Mouse (Mus musculus): ENCODE measurements around the gene Hist2h4. TPM values are rescaled to one million over a fixed set of nuclear protein-coding genes. Genes with fewer than 3 reads are reported as not detected.

Gene Hist2h4
- polyA plus RNA-seq, 1 experiment from 2014 or later = 5.8 TPM

GRCm38 (mm10) chr3:96235836-96236235 is 27.3 kb downstream of the Hist2h4 start:
- WGBS = 58% methylated on average over 3 of the region's 3 CpGs
- Histone ChIP-seq H3K27ac (ENCODE audit: low read depth, low read length) (no peak overlapping the region), H3K9ac (ENCODE audit: low read depth, low read length) (no peak overlapping the region), H3K36me3 (ENCODE audit: control insufficient read depth, insufficient read depth, low read length) (no peaks in the 10 kb centered on the region), H3K4me2 (replicated peaks; ENCODE audit: low read depth, low read length) (no peak overlapping the region), H3K4me1 (replicated peaks; ENCODE audit: control insufficient read depth, insufficient read depth, low read length) (peaks cover 3% of the 10 kb centered on the region; the same call in 1 of the 2 replicates), H3K9me3 (ENCODE audit: control insufficient read depth, low read length) (no peaks in the 10 kb centered on the region), H3K4me3 (ENCODE audit: low read depth, low read length) (no peak overlapping the region), H3K27me3 (ENCODE audit: control insufficient read depth, insufficient read depth, low read length) (no peaks in the 10 kb centered on the region)
- DNase-seq (ENCODE audit: low spot score) = no peak
- ATAC-seq (ENCODE audit: low FRiP score) = no peak

DNA sequence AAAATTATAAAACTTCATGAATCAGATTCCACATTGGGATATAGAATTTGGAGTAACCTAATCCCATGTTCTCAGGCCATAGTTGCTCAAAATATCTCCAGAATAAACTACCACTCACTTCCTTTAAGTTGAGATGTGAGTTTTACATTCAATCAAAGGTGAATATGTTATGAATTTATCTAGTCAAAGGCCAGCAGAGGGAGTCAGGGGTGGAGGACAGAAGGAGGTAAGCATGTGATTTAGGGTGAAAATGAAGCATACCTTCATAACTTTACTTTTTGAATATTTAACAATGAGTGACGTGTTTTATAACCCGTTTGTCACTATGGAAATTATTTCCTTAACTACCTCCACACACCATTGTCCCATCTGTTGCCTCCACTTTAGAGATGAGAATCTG is 28.2 kb downstream of the Hist2h4 start:
- DNase-seq (ENCODE audit: low spot score) (no peak), ATAC-seq (ENCODE audit: low FRiP score) (no peak)
- H3K4me3 ChIP-seq (ENCODE audit: low read depth, low read length) = no peak overlapping the region
- H3K27me3 ChIP-seq (ENCODE audit: control insufficient read depth, insufficient read depth, low read length) = no peaks in the 10 kb centered on the region
- H3K4me1 ChIP-seq (replicated peaks; ENCODE audit: control insufficient read depth, insufficient read depth, low read length) = peaks cover 3% of the 10 kb centered on the region; the same call in 1 of the 2 replicates
- no peak overlapping the region for H3K4me2 ChIP-seq (replicated peaks; ENCODE audit: low read depth, low read length)
- WGBS = 91% methylated on average over 2 of the region's 2 CpGs
- H3K27ac ChIP-seq (ENCODE audit: low read depth, low read length) = no peak overlapping the region
- no peak overlapping the region for H3K9ac ChIP-seq (ENCODE audit: low read depth, low read length)
- H3K9me3 ChIP-seq (ENCODE audit: control insufficient read depth, low read length) = no peaks in the 10 kb centered on the region
- no peaks in the 10 kb centered on the region for H3K36me3 ChIP-seq (ENCODE audit: control insufficient read depth, insufficient read depth, low read length)

DNA sequence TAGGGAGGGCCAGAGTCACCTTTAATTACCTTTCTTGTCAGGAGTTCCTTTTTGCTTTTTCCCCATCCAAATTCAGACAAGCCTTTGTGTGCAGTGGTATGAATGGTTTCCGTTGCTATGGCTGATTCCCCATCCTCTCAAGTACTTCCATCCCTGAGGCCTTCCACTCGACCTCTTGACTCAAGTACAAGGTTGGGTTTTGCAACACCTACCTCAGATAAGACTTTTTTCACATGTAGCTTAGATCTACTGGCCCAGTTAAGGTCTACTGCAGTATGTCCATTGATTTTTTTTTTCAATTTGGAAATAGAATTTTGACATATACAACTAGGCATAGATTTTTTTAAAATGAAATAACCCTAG is 31.4 kb downstream of the Hist2h4 start:
- H3K4me1 ChIP-seq (replicated peaks; ENCODE audit: control insufficient read depth, insufficient read depth, low read length) = no peaks in the 10 kb centered on the region
- no peak overlapping the region for H3K9ac ChIP-seq (ENCODE audit: low read depth, low read length)
- no peak for DNase-seq (ENCODE audit: low spot score)
- no peak overlapping the region for H3K4me3 ChIP-seq (ENCODE audit: low read depth, low read length)
- H3K9me3 ChIP-seq (ENCODE audit: control insufficient read depth, low read length) = no peaks in the 10 kb centered on the region
- 59% methylated on average over 2 of the region's 2 CpGs for WGBS
- H3K27ac ChIP-seq (ENCODE audit: low read depth, low read length) = no peak overlapping the region
- no peaks in the 10 kb centered on the region for H3K27me3 ChIP-seq (ENCODE audit: control insufficient read depth, insufficient read depth, low read length)
- H3K4me2 ChIP-seq (replicated peaks; ENCODE audit: low read depth, low read length) = no peak overlapping the region
- ATAC-seq (ENCODE audit: low FRiP score) = no peak
- no peaks in the 10 kb centered on the region for H3K36me3 ChIP-seq (ENCODE audit: control insufficient read depth, insufficient read depth, low read length)

GRCm38 (mm10) chr3:96230910-96231757 is 32.0 kb downstream of the Hist2h4 start:
- 72% methylated on average over 4 of the region's 4 CpGs for WGBS
- Histone ChIP-seq H3K36me3 (ENCODE audit: control insufficient read depth, insufficient read depth, low read length) (no peaks in the 10 kb centered on the region), H3K9ac (ENCODE audit: low read depth, low read length) (no peak overlapping the region), H3K4me1 (replicated peaks; ENCODE audit: control insufficient read depth, insufficient read depth, low read length) (no peaks in the 10 kb centered on the region), H3K4me3 (ENCODE audit: low read depth, low read length) (no peak overlapping the region), H3K27me3 (ENCODE audit: control insufficient read depth, insufficient read depth, low read length) (no peaks in the 10 kb centered on the region), H3K4me2 (replicated peaks; ENCODE audit: low read depth, low read length) (no peak overlapping the region), H3K27ac (ENCODE audit: low read depth, low read length) (no peak overlapping the region), H3K9me3 (ENCODE audit: control insufficient read depth, low read length) (no peaks in the 10 kb centered on the region)
- ATAC-seq (ENCODE audit: low FRiP score) (no peak), DNase-seq (ENCODE audit: low spot score) (no peak)

GRCm38 (mm10) chr3:96230404-96230803 is 32.7 kb downstream of the Hist2h4 start:
- H3K9me3 ChIP-seq (ENCODE audit: control insufficient read depth, low read length) = no peaks in the 10 kb centered on the region
- DNase-seq (ENCODE audit: low spot score) (no peak), ATAC-seq (ENCODE audit: low FRiP score) (no peak)
- no peak overlapping the region for H3K27ac ChIP-seq (ENCODE audit: low read depth, low read length)
- H3K4me3 ChIP-seq (ENCODE audit: low read depth, low read length) = no peak overlapping the region
- no peak overlapping the region for H3K4me2 ChIP-seq (replicated peaks; ENCODE audit: low read depth, low read length)
- H3K36me3 ChIP-seq (ENCODE audit: control insufficient read depth, insufficient read depth, low read length) = no peaks in the 10 kb centered on the region
- H3K4me1 ChIP-seq (replicated peaks; ENCODE audit: control insufficient read depth, insufficient read depth, low read length) = no peaks in the 10 kb centered on the region; the same call in 1 of the 2 replicates
- WGBS = 81% methylated on average over 2 of the region's 2 CpGs
- no peaks in the 10 kb centered on the region for H3K27me3 ChIP-seq (ENCODE audit: control insufficient read depth, insufficient read depth, low read length)
- no peak overlapping the region for H3K9ac ChIP-seq (ENCODE audit: low read depth, low read length)

GRCm38 (mm10) chr3:96228828-96229227 is 34.3 kb downstream of the Hist2h4 start:
- Histone ChIP-seq H3K4me1 (replicated peaks; ENCODE audit: control insufficient read depth, insufficient read depth, low read length) (no peaks in the 10 kb centered on the region; the same call in 1 of the 2 replicates), H3K9ac (ENCODE audit: low read depth, low read length) (no peak overlapping the region), H3K9me3 (ENCODE audit: control insufficient read depth, low read length) (no peaks in the 10 kb centered on the region), H3K4me2 (replicated peaks; ENCODE audit: low read depth, low read length) (no peak overlapping the region), H3K27ac (ENCODE audit: low read depth, low read length) (no peak overlapping the region), H3K36me3 (ENCODE audit: control insufficient read depth, insufficient read depth, low read length) (no peaks in the 10 kb centered on the region), H3K4me3 (ENCODE audit: low read depth, low read length) (no peak overlapping the region), H3K27me3 (ENCODE audit: control insufficient read depth, insufficient read depth, low read length) (no peaks in the 10 kb centered on the region)
- ATAC-seq (ENCODE audit: low FRiP score) (no peak), DNase-seq (ENCODE audit: low spot score) (no peak)
- 73% methylated on average over 2 of the region's 2 CpGs for WGBS

- H3K4me3 ChIP-seq (ENCODE audit: low read depth, low read length) = no peak overlapping the region
- no peaks in the 10 kb centered on the region for H3K27me3 ChIP-seq (ENCODE audit: control insufficient read depth, insufficient read depth, low read length)
- H3K9me3 ChIP-seq (ENCODE audit: control insufficient read depth, low read length) = no peaks in the 10 kb centered on the region
- H3K9ac ChIP-seq (ENCODE audit: low read depth, low read length) = no peak overlapping the region
- WGBS = 74% methylated on average over 8 of the region's 8 CpGs
- no peaks in the 10 kb centered on the region for H3K36me3 ChIP-seq (ENCODE audit: control insufficient read depth, insufficient read depth, low read length)
- H3K4me1 ChIP-seq (replicated peaks; ENCODE audit: control insufficient read depth, insufficient read depth, low read length) = peaks cover under 1% of the 10 kb centered on the region; the same call in 1 of the 2 replicates
- H3K4me2 ChIP-seq (replicated peaks; ENCODE audit: low read depth, low read length) = no peak overlapping the region
- no peak overlapping the region for H3K27ac ChIP-seq (ENCODE audit: low read depth, low read length)
- DNase-seq (ENCODE audit: low spot score) (no peak), ATAC-seq (ENCODE audit: low FRiP score) (no peak)
Measured at GRCm38 (mm10) chr3:96226695-96227648, 36.1 kb downstream of the Hist2h4 start.

- Histone ChIP-seq H3K4me1 (replicated peaks; ENCODE audit: control insufficient read depth, insufficient read depth, low read length) (peaks cover 6% of the 10 kb centered on the region), H3K36me3 (ENCODE audit: control insufficient read depth, insufficient read depth, low read length) (no peaks in the 10 kb centered on the region), H3K9me3 (ENCODE audit: control insufficient read depth, low read length) (no peaks in the 10 kb centered on the region), H3K27me3 (ENCODE audit: control insufficient read depth, insufficient read depth, low read length) (no peaks in the 10 kb centered on the region), H3K27ac (ENCODE audit: low read depth, low read length) (no peak overlapping the region), H3K4me3 (ENCODE audit: low read depth, low read length) (no peak overlapping the region), H3K9ac (ENCODE audit: low read depth, low read length) (no peak overlapping the region), H3K4me2 (replicated peaks; ENCODE audit: low read depth, low read length) (no peak overlapping the region)
- DNase-seq (ENCODE audit: low spot score) (no peak), ATAC-seq (ENCODE audit: low FRiP score) (no peak)
- WGBS = 20% methylated on average over 2 of the region's 2 CpGs
Measured at GRCm38 (mm10) chr3:96225421-96225820, 37.7 kb downstream of the Hist2h4 start.
